Mouse (Mus musculus): Measurements from ENCODE around the gene Fam102a.
"Not testable (repeated sequence)": the region's sequence is repeated elsewhere in the genome, so short reads cannot be mapped to it uniquely, and the experiment has no call there.

- not testable (repeated sequence) for TF ChIP-seq GATA1 (IDR thresholded peaks at IDR 0.05; ENCODE audit: borderline replicate concordance, low read length); CTCF (IDR thresholded peaks at IDR 0.05; ENCODE audit: low read depth, low read length); TAL1 (conservative IDR thresholded peaks at IDR 0.05; ENCODE audit: low read depth, low read length)
Observed at GRCm38 (mm10) chr2:32490730-32491129, 44.4 kb upstream of the Fam102a start.

Data from G1E (cell line).